Mouse (Mus musculus): ENCODE measurements around the gene Haus2. TPM values are rescaled to one million over a fixed set of nuclear protein-coding genes. Genes with fewer than 3 reads are reported as not detected.
"Not testable (repeated sequence)": the region's sequence is repeated elsewhere in the genome, so short reads cannot be mapped to it uniquely, and the experiment has no call there.

Gene Haus2
- total RNA-seq (2021): 1 to 10 TPM; 9.0 to 9.3 TPM
- long read RNA-seq, experiment 1, transcript Haus2-203 (6 exons, 3,154 nt): major isoform, 5 of 7 reads
- long read RNA-seq, experiment 1, partial matches to known transcripts: 0 of 7 reads
- long read RNA-seq, experiment 1, other reads (novel, unspliced or antisense): 1 of 7 reads
- long read RNA-seq, experiment 2, partial matches to known transcripts: 0 of 6 reads
- long read RNA-seq, experiment 2, other reads (novel, unspliced or antisense): 1 of 6 reads

DNA sequence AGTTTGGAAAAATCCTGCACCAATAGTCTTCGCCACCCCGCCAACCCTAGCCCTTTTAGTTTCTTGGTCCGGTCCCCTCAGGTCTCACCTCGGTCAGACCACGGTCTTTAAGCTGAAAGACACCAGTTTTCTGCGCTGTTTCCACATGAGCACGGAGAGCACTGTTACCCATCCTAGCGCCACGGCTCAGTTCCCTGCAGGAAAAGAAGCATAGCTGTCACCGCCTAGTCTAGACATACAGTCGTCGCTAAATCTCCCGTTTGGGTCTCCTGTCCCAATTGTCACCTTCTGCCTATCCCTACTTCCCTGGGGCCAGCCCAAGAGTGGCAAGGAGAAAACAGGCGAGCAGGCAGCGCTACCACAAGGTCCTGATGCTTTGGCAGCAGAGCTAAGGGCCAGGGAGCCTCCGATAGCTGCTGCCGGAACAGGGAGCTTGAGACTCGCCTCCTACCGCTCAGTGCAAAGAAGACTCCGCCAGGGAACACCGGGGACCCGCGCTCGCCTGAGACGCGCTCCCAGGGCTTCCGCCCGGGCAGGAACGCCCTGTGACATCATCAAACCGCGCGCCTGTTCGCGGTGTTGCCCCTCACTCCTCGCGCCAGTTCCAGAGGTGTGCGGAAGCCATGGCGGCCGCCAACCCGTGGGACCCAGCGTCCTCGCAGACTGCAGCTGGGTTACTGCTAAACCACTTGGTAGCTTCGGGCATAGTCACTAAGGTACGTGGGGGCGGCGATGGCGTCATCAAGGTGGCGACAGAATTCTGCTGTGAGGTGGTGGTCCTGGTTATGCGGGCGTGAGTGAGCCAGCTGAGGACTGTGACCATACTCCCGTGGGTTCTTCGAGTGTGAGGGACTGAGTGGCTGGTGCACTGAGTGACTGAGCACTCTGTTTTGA, at the start of gene Haus2, which contains the start of gene Lrrc57:
Haus2 (plus strand) TSS at position 554 of the 894 bp plus-strand sequence.
Lrrc57 (minus strand) TSS at position 691 of the 894 bp plus-strand sequence.
- DNase-seq (ENCODE audit: low spot score in 2 of 2): peak; percentile 91 to 92

DNA sequence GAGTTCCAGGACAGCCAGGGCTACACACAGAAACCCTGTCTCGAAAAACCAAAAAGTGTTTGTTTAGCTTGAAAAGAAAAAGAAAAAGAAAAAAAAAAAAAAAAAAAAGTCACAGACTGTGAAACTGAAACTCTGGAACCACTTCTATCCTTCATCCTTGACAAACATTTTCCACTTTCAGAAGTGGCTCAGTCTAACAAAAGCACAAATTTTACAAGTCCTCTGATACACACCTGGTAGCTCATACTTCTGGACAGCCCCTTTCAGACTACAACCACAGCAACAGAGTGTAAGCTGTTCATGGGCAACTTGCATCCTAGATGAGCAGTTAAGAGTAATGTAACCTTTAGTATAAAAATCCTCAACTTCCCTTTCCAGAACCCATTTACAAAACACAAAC, 47.7 kb upstream of the Haus2 start:
- no peak for DNase-seq (ENCODE audit: low spot score in 2 of 2)

DNA sequence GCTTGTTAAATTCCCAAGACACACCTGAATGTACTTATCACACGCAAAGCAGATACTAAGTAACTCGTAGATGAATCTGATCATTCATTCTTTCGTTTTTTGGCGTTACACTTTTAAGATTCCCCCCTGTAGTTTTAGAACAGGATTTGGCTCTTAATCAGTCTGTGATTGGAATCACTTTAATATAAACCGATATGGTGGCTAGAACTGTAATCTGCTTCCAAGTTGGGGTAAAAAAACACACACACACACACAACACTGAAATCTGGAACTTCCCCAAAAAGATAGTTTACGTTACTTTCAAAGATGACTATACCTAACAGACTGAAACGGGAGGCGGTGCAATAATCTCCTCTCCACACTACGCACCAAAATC, 46.3 kb upstream of the Haus2 start:
- DNase-seq (ENCODE audit: low spot score in 2 of 2): no peak

- peak; percentile 83 to 88 for DNase-seq (ENCODE audit: low spot score in 2 of 2)
These were observed 45.8 kb upstream of the Haus2 start, which contains the start of gene Zfp106 for GRCm38 (mm10) chr2:120563235-120563990. Gene Zfp106, minus strand, starts transcription at chr2:120563843.

DNA sequence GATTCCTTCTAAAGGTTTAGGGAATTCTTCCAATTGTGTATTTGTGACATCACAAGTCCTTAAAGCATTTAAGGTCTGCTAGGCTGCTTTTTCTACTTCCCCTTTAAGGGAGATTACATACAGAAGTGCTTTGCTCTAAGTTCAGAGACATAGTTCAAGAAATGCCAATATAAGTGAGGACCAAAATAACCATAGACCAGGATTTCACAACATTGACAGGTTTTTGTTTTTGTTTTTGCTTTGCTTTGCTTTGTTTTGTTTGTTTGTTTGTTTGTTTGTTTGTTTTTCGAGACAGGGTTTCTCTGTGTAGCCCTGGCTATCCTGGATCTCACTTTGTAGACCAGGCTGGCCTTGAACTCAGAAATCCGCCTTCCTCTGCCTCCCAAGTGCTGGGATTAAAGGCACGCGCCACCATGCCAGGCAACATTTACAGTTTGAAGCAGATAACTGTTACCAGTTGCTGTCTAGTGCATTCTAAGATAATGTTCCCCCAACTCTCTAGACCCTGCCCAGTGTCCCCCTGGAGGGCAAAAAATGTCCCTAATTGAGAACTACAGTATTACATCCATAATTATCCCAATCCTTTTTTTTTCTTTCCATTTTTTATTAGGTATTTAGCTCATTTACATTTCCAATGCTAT, 44.5 kb upstream of the Haus2 start:
- DNase-seq (ENCODE audit: low spot score in 2 of 2): not testable (repeated sequence)

- DNase-seq (ENCODE audit: low spot score in 2 of 2): no peak
These were observed 43.8 kb upstream of the Haus2 start for GRCm38 (mm10) chr2:120565363-120565762.

DNA sequence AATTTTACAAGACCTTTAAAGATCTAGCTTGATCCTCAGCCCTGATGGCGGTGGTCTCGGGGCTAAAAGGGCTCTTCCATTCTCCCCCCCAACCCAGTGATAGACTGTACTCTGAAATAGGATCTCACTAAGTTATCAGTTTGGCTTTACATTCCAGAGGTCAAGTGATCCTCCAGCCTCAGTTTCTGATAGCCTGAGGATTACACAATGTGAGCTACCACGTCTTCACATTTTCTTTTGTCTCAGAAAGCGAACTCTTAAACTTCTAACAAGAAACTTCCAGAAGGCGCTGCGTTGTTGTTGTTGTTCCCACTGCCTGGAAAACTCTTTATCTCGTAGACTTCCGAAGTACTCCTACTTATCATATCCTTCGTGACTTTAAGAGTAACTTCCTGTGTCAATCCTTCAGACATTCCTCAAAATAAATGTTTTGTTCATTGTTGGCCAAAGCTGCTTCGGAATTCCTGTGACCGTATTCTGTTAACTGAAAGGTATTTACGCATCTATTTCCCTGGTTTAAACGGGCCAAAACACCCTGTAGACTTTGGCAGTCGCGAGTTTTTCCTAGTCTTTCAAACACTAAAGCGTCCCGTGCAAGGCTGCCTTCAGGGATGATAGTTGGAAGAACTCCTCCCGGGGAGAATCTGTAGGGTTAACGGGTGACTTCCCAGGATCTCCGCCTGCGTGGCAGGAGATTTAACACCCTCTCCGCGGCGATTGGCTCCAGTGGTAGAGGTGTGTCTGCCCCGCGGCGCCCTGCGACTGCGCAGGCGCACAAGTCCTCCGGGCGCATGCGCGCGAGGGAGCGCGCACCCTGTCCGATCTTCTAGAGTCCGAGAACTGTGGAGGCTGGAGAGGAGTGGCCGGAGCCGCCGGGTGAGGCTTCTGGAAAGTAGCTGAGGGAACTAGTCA, 42.0 kb upstream of the Haus2 start, which contains the start of gene Snap23:
Snap23 (plus strand) TSS at position 786 of the 912 bp plus-strand sequence.
- DNase-seq (ENCODE audit: low spot score in 2 of 2): peak; percentile 94 to 96

GRCm38 (mm10) chr2:120567798-120568320, 41.3 kb upstream of the Haus2 start:
- no peak for DNase-seq (ENCODE audit: low spot score in 2 of 2)

DNA sequence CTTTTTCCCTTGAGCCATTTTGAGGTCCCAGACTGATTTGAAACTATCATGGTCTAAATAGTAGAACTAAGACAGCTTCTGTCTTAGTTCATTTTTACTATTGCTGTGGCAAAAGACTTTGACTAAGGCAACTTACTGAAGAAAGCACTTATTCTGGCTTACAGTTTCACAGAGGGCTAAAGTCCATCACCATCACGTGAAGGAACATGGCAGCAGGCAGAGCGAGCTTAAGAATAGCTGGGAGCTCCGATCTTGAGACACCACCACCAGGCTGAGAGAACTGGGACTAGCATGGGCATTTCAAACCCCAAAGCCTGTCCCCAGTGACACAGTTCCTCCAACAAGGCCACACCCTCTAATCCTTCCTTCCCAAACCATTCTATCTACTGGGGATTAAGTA, 38.1 kb upstream of the Haus2 start:
- no peak for DNase-seq (ENCODE audit: low spot score in 2 of 2)

GRCm38 (mm10) chr2:120572161-120572560, 37.0 kb upstream of the Haus2 start:
- DNase-seq (ENCODE audit: low spot score in 2 of 2): not testable (repeated sequence)

DNA sequence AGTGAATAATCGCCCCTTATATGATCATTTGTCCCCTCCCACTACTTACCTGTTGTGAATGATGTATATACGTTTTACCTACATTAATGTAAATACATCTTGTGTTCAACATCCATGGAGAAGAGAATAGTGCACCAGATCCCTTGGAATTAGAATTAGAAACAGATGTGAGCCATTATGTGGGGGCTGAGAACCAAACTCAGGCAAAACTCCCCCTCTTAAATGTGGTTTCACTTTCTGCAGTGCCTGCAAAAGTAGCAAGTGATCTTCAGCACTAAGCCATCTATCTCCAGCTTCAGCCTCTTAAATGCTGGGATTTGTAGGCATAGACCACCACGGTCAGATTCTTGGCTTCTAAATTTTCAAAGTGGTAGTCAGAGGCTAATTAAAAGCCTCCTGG, 34.1 kb upstream of the Haus2 start:
- no peak for DNase-seq (ENCODE audit: low spot score in 2 of 2)

DNA sequence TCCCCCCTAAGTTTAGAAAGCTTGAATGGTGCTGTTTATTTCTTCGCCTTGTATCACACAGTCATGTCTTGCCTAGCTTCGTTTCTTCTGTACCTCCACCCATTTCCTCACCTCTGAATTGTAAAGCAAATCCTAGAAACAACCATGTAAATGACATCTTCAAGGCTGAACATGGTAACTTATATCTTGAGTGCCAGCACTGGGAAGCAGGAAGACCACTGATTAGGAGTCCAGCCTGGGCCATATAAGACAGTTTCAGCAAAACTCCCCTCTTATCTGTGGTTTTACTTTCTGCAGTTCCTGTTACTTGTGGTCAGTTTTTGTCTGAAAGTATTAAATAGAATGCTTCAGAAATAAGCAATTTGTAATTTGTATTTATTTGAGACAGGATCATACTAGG, 33.2 kb upstream of the Haus2 start:
- no peak for DNase-seq (ENCODE audit: low spot score in 2 of 2)

GRCm38 (mm10) chr2:120577799-120578198, 31.4 kb upstream of the Haus2 start:
- no peak for DNase-seq (ENCODE audit: low spot score in 2 of 2)

DNA sequence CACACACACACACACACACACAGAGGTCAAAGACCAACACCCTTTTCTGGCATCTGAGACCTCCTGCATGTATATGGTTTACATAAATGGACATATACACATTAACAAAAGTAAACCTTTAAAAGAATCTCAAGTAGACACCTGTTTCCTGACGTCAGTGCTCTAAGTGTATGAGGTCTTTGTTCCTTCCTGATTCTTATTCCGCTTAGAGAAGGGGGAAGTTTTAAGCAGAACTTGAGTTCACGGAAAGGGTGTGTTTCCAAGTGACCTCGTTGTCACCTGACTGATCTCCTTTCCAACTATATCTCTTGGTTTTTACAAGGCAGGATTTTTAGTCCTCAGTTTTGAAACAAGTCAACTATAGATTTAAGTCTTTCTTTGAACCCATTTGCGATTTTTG, 30.9 kb upstream of the Haus2 start:
- no peak for DNase-seq (ENCODE audit: low spot score in 2 of 2)

DNA sequence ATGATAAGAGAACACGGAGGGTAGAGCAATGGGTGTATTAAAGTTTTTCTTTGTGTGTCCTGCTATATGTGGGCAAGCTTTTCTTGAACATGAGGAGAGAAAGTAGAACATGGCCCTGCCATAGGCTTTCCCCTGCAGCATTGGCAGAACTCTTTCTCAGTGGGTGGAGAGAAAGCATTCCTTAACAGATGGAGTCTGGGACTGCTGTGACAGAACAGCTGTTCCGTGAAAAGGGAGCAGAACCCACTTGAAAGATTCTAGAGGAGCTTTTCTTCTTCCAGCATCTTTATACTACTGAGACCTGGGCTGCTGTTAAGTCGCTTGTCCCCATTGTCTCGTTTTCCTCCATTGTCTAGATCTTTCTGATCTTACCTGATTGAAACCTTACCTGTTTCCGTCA, 19.4 kb upstream of the Haus2 start:
- no peak for DNase-seq (ENCODE audit: low spot score in 2 of 2)

DNA sequence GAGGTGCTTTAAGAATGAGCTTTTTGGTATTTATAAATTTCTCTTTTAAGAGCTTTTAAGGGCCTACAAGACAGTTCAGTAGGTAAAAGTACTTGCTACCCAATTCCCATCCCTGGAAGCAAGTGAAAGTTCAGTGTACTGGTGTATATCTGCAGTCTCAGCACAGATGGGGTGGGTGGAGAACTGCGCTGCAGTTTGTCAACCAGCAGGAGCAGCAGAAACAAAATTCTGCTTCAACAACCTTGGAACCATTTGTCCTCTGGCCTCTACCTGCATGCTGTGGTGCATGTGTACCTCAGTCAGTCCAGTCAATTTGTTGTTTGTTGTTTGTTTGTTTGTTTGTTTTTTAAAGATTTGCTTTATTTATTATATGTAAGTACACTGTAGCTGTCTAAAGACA, 17.0 kb upstream of the Haus2 start:
- no peak for DNase-seq (ENCODE audit: low spot score in 2 of 2)

DNA sequence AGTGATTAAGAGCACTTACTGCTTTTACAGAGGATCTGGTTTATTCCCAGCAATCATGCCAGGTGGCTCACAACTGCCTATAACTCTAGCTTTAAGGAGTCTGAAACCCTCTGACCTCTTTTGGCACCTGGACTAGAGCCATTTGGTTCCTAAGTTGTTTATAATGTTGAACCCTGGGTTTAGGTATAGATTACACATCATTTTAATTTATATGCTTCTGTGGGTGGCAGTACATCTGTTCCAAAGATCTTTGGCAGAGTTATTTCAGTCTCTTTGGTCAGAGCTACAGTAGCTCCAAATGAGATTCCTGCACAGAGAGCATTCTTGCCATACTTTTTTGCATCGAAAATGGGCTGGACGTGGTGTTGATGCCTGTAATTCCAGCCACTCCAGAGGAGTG, 11.4 kb upstream of the Haus2 start:
- no peak for DNase-seq (ENCODE audit: low spot score in 2 of 2)

DNA sequence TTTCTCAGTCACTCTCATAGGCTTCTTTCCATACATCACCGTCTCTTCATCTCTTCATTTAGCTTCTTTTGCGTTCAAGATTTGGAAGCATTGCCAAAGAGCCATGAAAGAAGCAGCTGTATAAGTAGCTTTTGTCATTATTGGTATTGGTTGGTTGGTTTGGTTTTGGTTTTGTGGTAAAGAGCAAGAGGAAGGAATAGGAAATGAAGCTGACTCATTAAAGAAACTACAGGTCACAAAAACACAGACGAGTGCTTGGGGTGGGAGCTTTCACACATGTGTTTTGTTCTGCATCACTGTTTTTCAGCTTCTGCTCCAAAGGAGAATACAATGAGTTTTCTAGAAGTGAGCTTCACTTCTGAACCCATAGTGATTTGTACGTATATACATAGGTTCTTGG, 9.7 kb upstream of the Haus2 start:
- no peak for DNase-seq (ENCODE audit: low spot score in 2 of 2)

GRCm38 (mm10) chr2:120606021-120606690, 3.0 kb upstream of the Haus2 start:
- no peak for DNase-seq (ENCODE audit: low spot score in 2 of 2)

Data from adrenal gland, adult 18-20 months (tissue).